Mouse (Mus musculus): ENCODE results near the gene Crybb3.

GRCm38 (mm10) chr5:113119861-113120465 lies 38.6 kb upstream of the Crybb3 start:
- TF ChIP-seq CTCF (IDR thresholded peaks at IDR 0.05; ENCODE audit: insufficient read depth, low read depth, low read length) (no peak), POLR2A (IDR thresholded peaks at IDR 0.05; ENCODE audit: insufficient read depth, low read depth, low read length) (no peak)

All from olfactory bulb, adult 2 months (tissue).